Mouse (Mus musculus) spleen, adult 2 months (tissue): ENCODE measurements at regions not wholly inside any gene's neighbourhood (a gene's known extent, or its start where the extent isn't known, plus 50 kb on each side); places are given as distances from the start of the nearest gene placed in this dataset.

ENCODE experiments used
- CTCF ChIP-seq: fragments of 200-500 bp; IDR thresholded peaks from 2 replicates; pipeline ENCODE4 v1.5.1; 2011; ENCODE audit warnings: mild to moderate bottlenecking, inconsistent platforms; ENCODE audit not compliant: insufficient read depth, insufficient read length, insufficient replicate concordance; ENCODE audit errors: extremely low read depth
- POLR2A ChIP-seq: fragments of 200-500 bp; IDR thresholded peaks from 2 replicates; pipeline ENCODE4 v1.6.1; 2011; ENCODE audit warnings: low read depth, low read length, inconsistent platforms

- TF ChIP-seq CTCF (no peak), POLR2A (no peak)
Observed at GRCm38 (mm10) chr9:61500851-61501250, 128.7 kb downstream of the Tle3 start.
